Mouse (Mus musculus) liver, embryonic 16.5 days (tissue): ENCODE results near the gene Ptpn13. TPM values are rescaled to one million over a fixed set of nuclear protein-coding genes. Genes with fewer than 3 reads are reported as not detected.

Source experiments
- ATAC-seq: fragments of 200-750 bp; cut with Nextera tagmentation; 2 replicates; pipeline ENCODE4 v1.8.0; 2017; ENCODE audit warnings: low read depth, mild to moderate bottlenecking, moderate number of reproducible peaks, moderate library complexity
- H3K27ac ChIP-seq: fragments of 300-500 bp; sonication (generic); 2 replicates; pipeline ENCODE4 v1.5.1; 2014; ENCODE audit warnings: mild to moderate bottlenecking, low read length
- H3K27me3 ChIP-seq: fragments of 300-500 bp; sonication (generic); 2 replicates; pipeline ENCODE4 v1.6.1; 2014; ENCODE audit warnings: low read depth, low read length, mixed read lengths; ENCODE audit not compliant: control insufficient read depth, insufficient read depth
- H3K36me3 ChIP-seq: fragments of 300-500 bp; sonication (generic); 2 replicates; pipeline ENCODE4 v1.6.1; 2014; ENCODE audit warnings: mild to moderate bottlenecking; ENCODE audit not compliant: control insufficient read depth, insufficient read depth
- H3K4me1 ChIP-seq: fragments of 300-500 bp; sonication (generic); 2 replicates; pipeline ENCODE4 v1.6.1; 2014; ENCODE audit warnings: low read depth, low read length, mixed read lengths; ENCODE audit not compliant: control insufficient read depth
- H3K4me2 ChIP-seq: fragments of 300-500 bp; sonication (generic); 2 replicates; pipeline ENCODE4 v1.6.1; 2014; ENCODE audit warnings: low read depth, low read length, mixed read lengths
- H3K4me3 ChIP-seq: fragments of 300-500 bp; sonication (generic); 2 replicates; pipeline ENCODE4 v1.5.1; 2014; ENCODE audit warnings: low read depth, mild to moderate bottlenecking, low read length
- H3K9ac ChIP-seq: fragments of 300-500 bp; sonication (generic); 2 replicates; pipeline ENCODE4 v1.6.1; 2014; ENCODE audit warnings: low read depth, low read length
- H3K9me3 ChIP-seq: fragments of 300-500 bp; sonication (generic); replicated peaks from 2 replicates; pipeline ENCODE4 v1.6.1; 2016; ENCODE audit warnings: low read length; ENCODE audit not compliant: control insufficient read depth
- WGBS: fragments of 180-500 bp; shearing (Covaris S2); extraction: QIAGEN DNeasy Blood & Tissue Kit; methylation state at CpG from one replicate; pipeline ENCODE4 v1.1.7; 2014; ENCODE audit not compliant: insufficient replicate concordance; 5-methylcytosine and 5-hydroxymethylcytosine counted together
- polyA plus RNA-seq: library from polyadenylated mRNA; unstranded; fragments of >200 nt; fragmentation: Nextera tagmentation; extraction: Ambion mirVana; gene quantifications from 2 replicates; pipeline ENCODE4 v1.2.1, GENCODE M21; 2015

Ptpn13 gene
- polyA plus RNA-seq, 1 experiment from 2014 or later = 0.78 TPM

- Histone ChIP-seq H3K4me1 (peaks cover 3% of the 10 kb centered on the region; the same call in 1 of the 2 replicates), H3K27ac (no peak overlapping the region), H3K9ac (no peak overlapping the region), H3K27me3 (no peaks in the 10 kb centered on the region), H3K4me2 (no peak overlapping the region), H3K9me3 (no peaks in the 10 kb centered on the region), H3K4me3 (no peak overlapping the region), H3K36me3 (no peaks in the 10 kb centered on the region)
- WGBS = 70% methylated on average over 7 of the region's 7 CpGs
- ATAC-seq = no peak
Observed at GRCm38 (mm10) chr5:103487001-103487400, 62.0 kb downstream of the Ptpn13 start.

GRCm38 (mm10) chr5:103490964-103491363, 66.0 kb downstream of the Ptpn13 start:
- Histone ChIP-seq H3K9me3 (no peaks in the 10 kb centered on the region), H3K27me3 (no peaks in the 10 kb centered on the region), H3K4me2 (no peak overlapping the region), H3K27ac (no peak overlapping the region), H3K4me1 (peaks cover 3% of the 10 kb centered on the region; the same call in 1 of the 2 replicates), H3K36me3 (no peaks in the 10 kb centered on the region), H3K4me3 (no peak overlapping the region), H3K9ac (no peak overlapping the region)
- WGBS = 24% methylated on average over 8 of the region's 8 CpGs
- peak; percentile 92 for ATAC-seq

GRCm38 (mm10) chr5:103491788-103492187, 66.8 kb downstream of the Ptpn13 start:
- 53% methylated on average over 5 of the region's 5 CpGs for WGBS
- Histone ChIP-seq H3K4me3 (no peak overlapping the region), H3K9ac (no peak overlapping the region), H3K9me3 (no peaks in the 10 kb centered on the region), H3K36me3 (no peaks in the 10 kb centered on the region), H3K27me3 (no peaks in the 10 kb centered on the region), H3K27ac (no peak overlapping the region), H3K4me2 (no peak overlapping the region), H3K4me1 (peaks cover 3% of the 10 kb centered on the region; the same call in 1 of the 2 replicates)
- ATAC-seq = no peak

GRCm38 (mm10) chr5:103497061-103497460, 72.1 kb downstream of the Ptpn13 start:
- ATAC-seq = no peak
- Histone ChIP-seq H3K27ac (no peak overlapping the region), H3K4me3 (no peak overlapping the region), H3K4me1 (no peaks in the 10 kb centered on the region), H3K9me3 (no peaks in the 10 kb centered on the region), H3K36me3 (no peaks in the 10 kb centered on the region), H3K9ac (no peak overlapping the region), H3K4me2 (no peak overlapping the region), H3K27me3 (no peaks in the 10 kb centered on the region)
- WGBS = 79% methylated on average over 5 of the region's 5 CpGs

GRCm38 (mm10) chr5:103497480-103497879, 72.5 kb downstream of the Ptpn13 start:
- H3K9me3 ChIP-seq = no peaks in the 10 kb centered on the region
- no peaks in the 10 kb centered on the region for H3K36me3 ChIP-seq
- H3K27me3 ChIP-seq = no peaks in the 10 kb centered on the region
- no peak overlapping the region for H3K4me2 ChIP-seq
- no peaks in the 10 kb centered on the region for H3K4me1 ChIP-seq
- WGBS = 72% methylated on average over 2 of the region's 2 CpGs
- H3K4me3 ChIP-seq = no peak overlapping the region
- no peak overlapping the region for H3K9ac ChIP-seq
- no peak for ATAC-seq
- H3K27ac ChIP-seq = no peak overlapping the region

GRCm38 (mm10) chr5:103499305-103499704, 74.3 kb downstream of the Ptpn13 start:
- no peaks in the 10 kb centered on the region for H3K9me3 ChIP-seq
- ATAC-seq = peak; percentile 51
- 19% methylated on average over 6 of the region's 6 CpGs for WGBS
- H3K27ac ChIP-seq = no peak overlapping the region
- no peak overlapping the region for H3K4me2 ChIP-seq
- no peak overlapping the region for H3K9ac ChIP-seq
- no peaks in the 10 kb centered on the region for H3K36me3 ChIP-seq
- no peak overlapping the region for H3K4me3 ChIP-seq
- H3K27me3 ChIP-seq = no peaks in the 10 kb centered on the region
- no peaks in the 10 kb centered on the region for H3K4me1 ChIP-seq

- Histone ChIP-seq H3K4me1 (no peaks in the 10 kb centered on the region), H3K27ac (no peak overlapping the region), H3K27me3 (no peaks in the 10 kb centered on the region), H3K4me2 (no peak overlapping the region), H3K9ac (no peak overlapping the region), H3K4me3 (no peak overlapping the region), H3K9me3 (no peaks in the 10 kb centered on the region), H3K36me3 (no peaks in the 10 kb centered on the region)
- WGBS = 70% methylated on average over 9 of the region's 9 CpGs
- no peak for ATAC-seq
Observed at GRCm38 (mm10) chr5:103501076-103501475, 76.1 kb downstream of the Ptpn13 start.

- no peak for ATAC-seq
- H3K4me1 ChIP-seq = no peaks in the 10 kb centered on the region
- no peaks in the 10 kb centered on the region for H3K9me3 ChIP-seq
- H3K27ac ChIP-seq = no peak overlapping the region
- no peak overlapping the region for H3K4me2 ChIP-seq
- H3K9ac ChIP-seq = no peak overlapping the region
- 60% methylated on average over 6 of the region's 6 CpGs for WGBS
- H3K36me3 ChIP-seq = no peaks in the 10 kb centered on the region
- no peaks in the 10 kb centered on the region for H3K27me3 ChIP-seq
- no peak overlapping the region for H3K4me3 ChIP-seq
Observed at GRCm38 (mm10) chr5:103501839-103502238, 76.8 kb downstream of the Ptpn13 start.

- Histone ChIP-seq H3K27me3 (no peaks in the 10 kb centered on the region), H3K27ac (no peak overlapping the region), H3K36me3 (no peaks in the 10 kb centered on the region), H3K4me2 (no peak overlapping the region), H3K9me3 (no peaks in the 10 kb centered on the region), H3K4me3 (no peak overlapping the region), H3K4me1 (no peaks in the 10 kb centered on the region), H3K9ac (no peak overlapping the region)
- ATAC-seq = no peak
- WGBS = 54% methylated on average over 9 of the region's 9 CpGs
Observed at GRCm38 (mm10) chr5:103513162-103513561, 88.2 kb downstream of the Ptpn13 start.
